Mouse (Mus musculus) telencephalon, adult 2 months (tissue): ENCODE results near the gene Fbxw11.
A peak's percentile ranks its signal among the peaks of the same experiment; 100 is the strongest.
"Not testable (repeated sequence)": the region's sequence is repeated elsewhere in the genome, so short reads cannot be mapped to it uniquely, and the experiment has no call there.

Source experiments
- DNase-seq: peaks from one replicate; pipeline ENCODE4 v3.0.0-alpha.2; 2011; ENCODE audit warnings: low read depth, low spot score

Gene Fbxw11

GRCm38 (mm10) chr11:32642249-32642876 lies at the start of gene Fbxw11:
Gene Fbxw11, plus strand, starts transcription at chr11:32642724.
- peak; percentile 98 for DNase-seq

DNA sequence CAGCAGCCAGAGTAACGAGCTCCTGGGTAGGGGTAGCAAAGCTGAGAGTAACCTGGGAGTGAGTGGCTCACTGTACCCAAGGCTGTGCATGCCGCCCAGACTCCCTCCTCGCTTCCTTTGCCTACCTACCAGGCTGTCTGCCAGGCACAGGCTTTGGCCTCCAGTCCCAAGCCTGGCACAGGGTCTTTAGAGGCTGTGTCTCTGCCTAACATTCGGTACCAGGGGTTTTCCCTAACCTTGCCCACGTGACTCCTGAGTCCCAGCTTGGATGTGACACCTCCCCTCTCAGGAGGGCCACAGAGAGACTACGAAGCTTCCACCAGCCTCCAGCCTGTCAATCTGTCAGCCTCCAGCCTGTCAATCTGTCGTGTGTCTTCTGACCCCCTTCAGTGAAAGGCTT lies 49.4 kb upstream of the Fbxw11 start:
- DNase-seq: no peak

DNA sequence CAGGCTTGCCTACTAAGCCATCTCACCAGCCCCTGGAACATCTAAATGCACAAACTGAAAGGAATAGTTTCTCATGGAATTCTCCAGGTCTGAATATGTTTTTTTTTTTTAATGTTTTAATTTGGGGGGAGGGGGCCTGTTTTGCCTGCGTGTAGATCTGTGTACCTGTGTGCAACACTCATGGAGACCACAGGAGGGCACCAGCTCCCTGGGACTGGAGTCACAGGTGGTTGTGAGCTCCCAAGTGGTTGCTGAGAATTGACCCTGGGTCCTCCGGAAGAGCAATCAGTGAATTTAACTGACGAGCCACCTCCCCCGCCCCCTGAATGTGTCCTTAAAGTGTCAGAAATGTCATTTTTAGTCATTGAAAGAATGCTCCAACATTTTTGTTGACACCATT lies 48.4 kb upstream of the Fbxw11 start:
- DNase-seq: no peak

DNA sequence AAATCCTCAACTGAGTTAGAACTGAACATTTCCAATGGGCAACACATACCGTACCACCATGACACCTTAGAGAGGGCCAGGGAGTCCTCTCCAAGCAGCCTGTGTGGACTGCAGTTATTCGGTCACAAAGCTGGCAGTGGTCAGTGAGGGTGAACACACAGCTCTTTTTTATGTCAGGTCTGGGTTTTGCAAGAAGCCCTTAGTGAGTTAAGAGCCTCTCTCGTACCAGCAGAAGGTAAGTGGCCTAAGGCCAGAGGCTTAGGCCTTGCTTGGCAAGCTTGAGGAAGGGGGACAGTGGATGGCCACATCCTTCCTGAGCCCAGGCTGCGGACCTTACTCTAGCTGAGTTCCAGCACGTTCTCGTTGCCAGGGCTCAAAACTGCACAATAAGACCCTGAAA lies 42.2 kb upstream of the Fbxw11 start:
- DNase-seq: no peak

DNA sequence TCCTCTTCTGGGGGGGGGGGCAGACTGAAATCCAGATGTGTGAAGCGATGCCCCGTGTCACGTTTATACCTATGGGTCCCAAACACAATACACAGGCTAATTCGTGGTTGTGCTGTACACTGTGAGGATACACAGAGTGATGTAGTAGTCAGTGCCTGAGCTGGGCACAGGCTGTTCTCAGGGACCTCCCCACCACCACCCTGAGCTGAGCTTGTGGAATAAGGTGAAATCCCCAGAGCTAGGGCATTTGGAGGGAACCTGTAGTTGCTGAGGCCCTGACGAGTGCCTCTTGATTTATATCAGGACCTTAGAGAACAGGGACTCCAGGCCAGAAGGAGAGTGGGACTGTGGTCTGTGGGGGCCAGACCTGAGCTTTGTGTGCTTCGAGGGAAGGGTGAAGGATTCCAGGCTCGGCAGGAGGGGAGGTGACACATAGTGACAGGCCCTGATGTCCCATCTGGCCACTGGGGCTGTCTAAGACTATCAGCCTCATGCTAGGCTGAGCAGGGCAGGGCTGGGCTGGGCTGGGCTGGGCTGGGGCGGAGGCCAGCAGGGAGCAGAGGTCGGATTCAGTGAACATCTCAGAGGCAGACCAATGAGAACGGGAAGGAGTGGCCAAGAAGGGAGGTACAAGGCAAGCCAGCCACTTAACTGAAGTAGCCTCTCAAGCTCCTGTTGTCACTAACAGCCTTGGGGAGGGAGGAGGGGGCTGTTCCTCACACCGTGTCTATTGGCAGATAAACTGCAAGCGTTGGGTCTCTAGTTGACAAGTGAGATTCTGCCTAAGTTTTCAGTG lies 40.8 kb upstream of the Fbxw11 start:
- no peak for DNase-seq

- DNase-seq: no peak
These were observed 37.9 kb upstream of the Fbxw11 start for GRCm38 (mm10) chr11:32604663-32605062.

DNA sequence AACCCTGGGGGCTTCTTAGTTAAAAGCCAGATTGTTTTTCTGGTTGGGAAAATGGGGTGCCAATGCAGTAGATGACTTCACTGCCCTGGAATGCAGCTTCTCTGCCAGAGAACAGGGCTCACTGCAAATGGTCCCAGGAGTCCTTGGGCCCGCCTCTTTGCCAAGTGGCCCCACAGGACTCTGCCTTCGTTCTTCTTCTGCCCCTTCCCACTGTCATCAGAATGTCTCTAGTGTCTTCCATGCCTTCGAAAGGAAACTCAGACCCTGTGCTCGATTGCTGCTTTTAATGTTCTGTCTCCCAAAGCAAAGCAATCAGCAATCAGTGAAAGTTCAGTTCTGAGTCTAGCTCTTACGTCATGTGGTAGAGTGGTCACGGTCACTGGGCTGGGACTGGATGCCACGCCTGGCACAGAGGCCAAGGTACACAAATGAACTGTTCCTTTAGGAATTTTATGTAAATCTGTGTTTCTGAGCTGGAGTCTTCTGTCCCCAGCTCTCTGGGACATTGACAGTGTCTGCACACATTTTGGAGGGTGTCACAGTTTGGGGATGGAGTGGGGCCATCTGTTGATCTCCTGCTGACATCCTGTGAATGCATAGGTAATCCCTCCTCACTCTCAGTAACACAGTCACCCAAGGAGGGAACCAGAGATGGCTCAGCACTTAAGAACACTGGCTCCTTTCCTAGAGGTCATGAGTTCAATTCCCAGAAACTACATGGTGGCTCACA lies 37.2 kb upstream of the Fbxw11 start:
- DNase-seq: no peak

DNA sequence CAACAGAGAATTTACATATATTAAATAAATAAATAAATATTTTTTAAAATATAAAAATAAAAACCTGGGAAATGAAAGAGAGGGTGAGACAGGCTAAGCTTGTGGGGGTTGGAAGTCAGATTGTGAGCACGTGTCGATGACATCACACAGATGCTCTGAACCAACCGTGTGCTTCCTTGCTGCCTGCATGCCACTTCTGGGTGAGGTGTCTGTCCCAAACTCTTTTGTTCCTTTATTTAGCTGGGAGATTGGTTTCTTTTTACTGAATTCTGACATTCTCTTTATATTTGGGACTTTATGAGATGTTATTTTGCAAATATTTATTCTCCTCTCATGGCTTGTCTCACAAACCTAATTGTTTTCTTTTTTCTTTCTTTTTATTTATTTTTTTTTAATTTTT lies 36.6 kb upstream of the Fbxw11 start:
- no peak for DNase-seq

DNA sequence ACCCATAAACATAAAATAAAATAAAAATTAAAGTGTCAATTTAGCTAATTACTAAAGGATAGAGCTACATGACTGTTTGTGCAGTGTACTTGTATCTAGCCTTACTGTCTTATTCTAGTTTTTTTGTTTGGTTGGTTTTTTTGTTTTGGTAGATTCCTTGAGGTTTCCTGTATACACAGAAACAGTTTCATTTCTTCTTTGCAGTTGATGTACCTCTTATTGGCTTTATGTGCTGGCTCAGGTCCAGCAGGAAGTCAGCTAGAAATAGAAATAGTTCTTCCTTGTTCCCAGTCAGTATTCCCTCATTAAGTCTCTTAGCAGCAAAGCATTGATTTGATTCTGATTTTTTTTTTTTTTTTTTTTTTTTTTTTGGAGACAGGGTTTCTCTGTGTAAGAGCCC lies 35.2 kb upstream of the Fbxw11 start:
- DNase-seq: no peak

- no peak for DNase-seq
These were observed 31.9 kb upstream of the Fbxw11 start for GRCm38 (mm10) chr11:32610616-32611015.

DNA sequence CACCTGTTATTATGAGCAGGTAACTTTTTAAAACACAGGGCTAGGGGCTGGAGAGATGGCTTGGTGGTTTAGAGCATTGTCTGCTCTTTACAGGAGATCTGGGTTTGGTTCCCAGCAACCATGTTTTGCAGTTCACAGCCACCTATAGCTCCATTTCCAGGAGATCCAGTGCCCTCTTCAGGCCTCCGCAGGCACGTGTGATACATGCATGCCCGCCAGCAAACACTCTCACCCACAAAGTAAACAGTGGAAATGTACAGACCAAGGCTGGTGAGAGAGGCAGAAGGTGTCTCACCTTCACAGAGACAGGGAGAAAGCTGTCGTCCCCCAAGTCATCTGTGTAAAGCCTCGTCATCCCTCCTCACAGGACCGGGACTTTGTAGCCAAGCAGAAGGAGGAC lies 30.2 kb upstream of the Fbxw11 start:
- no peak for DNase-seq

DNA sequence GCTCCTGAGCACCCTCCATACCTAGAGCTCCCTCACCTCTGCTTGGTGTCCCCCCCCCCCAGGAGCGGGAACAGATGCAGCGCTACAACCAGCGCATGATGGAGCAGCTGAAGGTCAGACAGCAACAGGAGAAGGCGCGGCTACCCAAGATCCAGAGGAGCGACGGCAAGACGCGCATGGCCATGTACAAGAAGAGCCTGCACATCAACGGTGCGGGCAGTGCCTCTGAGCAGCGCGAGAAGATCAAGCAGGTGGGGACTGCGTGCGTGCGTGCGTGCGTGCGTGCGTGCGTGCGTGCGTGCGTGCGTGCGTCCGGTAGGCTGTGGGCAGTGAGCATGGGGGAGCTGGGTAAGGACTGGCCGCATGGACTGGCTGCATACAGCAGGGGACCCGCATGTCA lies 28.1 kb upstream of the Fbxw11 start:
- no peak for DNase-seq

- DNase-seq: no peak
These were observed 27.0 kb upstream of the Fbxw11 start for GRCm38 (mm10) chr11:32615561-32615960.

DNA sequence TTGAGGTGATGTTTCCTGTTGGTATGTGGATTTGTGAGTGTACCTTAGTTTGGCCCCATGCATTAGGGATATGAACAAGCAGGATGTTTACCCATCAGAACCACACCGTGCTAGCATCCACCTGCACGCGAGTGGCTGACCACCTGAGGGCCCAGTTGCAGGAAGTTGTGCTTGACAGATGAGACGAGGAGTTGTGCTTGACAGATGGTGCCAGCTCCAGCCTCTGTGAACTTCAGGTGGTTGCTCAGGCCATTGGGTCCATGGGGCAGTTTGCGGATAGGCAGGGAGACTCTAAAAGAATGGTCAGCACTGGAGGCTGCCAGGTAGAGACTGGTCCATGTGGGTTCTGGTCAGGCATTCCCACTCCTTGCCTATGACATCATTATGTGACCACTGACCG lies 26.4 kb upstream of the Fbxw11 start:
- no peak for DNase-seq

DNA sequence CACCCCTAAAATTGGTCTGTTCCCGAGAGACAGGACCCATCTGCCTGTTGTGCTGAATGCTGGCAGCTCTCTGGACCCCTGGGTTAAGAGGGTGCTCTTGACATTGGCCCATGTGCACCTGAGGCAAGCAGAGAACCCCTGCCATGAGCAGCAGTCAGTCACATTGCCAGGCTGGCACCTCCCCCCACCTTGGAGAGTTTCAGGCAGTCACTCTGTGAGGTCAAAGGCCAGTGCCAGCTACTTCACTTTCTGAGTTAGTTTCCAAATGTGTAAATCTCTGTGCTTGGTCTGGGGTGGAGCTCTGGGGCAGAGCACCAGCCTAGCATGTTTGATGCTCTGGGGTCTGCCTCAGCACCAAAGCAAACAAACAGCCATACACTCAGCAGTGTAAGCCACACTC lies 24.5 kb upstream of the Fbxw11 start:
- no peak for DNase-seq

DNA sequence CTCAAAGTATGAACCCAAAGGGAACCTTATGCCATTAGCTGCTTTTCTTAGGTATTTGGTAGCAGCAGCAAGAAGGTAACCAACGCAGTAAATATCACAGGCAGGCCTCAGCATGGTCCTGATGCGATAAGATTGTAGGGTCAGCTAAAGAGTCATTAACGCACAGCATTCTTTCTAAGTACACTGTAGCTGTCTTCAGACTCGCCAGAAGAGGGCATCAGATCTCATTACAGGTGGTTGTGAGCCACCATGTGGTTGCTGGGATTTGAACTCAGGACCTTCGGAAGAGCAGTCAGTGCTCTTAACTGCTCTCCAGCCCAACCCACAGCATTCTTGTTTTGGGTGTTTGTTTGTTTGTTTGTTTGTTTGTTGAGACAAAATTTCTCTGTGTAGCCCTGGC lies 23.9 kb upstream of the Fbxw11 start:
- not testable (repeated sequence) for DNase-seq

DNA sequence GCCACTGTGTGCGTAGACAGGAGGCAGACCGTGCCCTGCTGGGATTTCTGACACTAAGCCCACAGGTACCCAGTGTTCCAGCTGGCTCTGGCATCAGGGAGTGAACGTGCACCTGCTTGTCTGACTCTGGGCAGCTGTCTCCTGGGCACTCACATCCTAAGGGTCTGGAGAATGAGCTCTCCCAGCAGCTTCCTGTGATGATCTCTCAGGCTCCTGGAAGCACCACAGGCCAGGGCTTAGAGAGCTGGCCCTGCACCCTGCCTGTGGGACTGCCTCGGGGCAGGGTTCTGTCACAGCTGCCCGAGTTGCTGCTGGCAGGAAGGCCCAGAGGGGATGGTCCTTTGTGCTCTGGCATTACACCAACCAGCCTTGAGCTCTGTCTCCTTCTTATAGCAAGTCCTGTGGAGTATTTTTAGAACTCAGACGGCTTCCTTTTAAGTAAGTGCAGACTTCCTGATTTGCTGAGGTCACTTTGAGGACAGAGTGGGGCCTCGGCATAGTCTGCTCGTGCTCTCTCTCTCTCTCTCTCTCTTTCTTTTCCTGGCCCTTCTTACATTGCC lies 23.2 kb upstream of the Fbxw11 start:
- DNase-seq: peak; percentile 60

DNA sequence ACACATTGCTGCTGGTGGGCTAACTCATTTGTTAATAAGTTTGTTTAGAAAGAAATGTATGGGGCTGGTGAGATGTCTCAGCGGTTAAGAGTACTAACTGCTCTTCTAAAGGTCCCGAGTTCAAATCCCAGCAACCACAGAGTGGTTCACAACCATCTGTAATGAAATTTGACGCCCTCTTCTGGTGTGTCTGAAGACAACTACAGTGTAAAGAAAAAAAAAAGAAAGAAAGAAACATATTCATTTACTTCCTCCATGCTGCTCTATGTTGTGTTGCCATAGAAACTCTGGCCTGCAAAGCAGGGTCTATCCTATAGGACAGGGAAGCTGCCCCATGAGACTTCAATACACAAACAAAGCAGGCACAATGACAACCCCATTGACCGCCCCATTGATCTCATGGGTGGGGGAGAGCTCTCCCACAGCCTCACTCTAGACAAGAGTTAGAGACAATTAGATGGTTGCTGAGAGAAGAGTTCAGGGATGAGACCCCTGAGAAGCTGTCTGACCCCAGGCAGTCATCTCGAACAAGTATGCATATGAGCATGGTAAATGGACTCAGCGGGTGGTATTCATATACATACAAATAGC lies 22.6 kb upstream of the Fbxw11 start:
- no peak for DNase-seq

GRCm38 (mm10) chr11:32621831-32622478 lies 20.6 kb upstream of the Fbxw11 start:
- no peak for DNase-seq

- DNase-seq: no peak
These were observed 19.9 kb upstream of the Fbxw11 start for GRCm38 (mm10) chr11:32622479-32623190.

DNA sequence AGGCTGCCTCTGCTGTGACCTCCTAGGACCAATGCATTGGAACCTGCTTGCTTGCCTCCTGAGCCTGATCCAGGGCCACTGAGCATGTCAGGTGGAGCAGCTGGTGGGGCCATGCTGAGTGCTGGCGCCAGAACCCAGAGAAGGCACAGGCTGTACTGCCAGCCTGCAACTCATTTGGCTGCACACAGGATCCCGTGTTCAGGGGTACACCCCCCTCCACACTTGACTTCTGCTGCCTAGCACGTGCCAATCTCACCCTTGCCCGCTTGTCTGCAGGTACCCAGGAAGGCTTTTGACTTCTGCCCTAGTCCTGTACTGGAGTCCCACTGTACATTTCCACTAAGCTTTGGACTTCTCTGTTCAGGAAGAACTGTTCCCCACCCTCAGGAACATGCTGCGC lies 19.3 kb upstream of the Fbxw11 start:
- DNase-seq: no peak
